Mouse (Mus musculus): ENCODE measurements around the gene Spaca3. TPM values are rescaled to one million over a fixed set of nuclear protein-coding genes. Genes with fewer than 3 reads are reported as not detected.

The Spaca3 gene
- polyA plus RNA-seq, 1 experiment from 2014 or later: not detected

DNA sequence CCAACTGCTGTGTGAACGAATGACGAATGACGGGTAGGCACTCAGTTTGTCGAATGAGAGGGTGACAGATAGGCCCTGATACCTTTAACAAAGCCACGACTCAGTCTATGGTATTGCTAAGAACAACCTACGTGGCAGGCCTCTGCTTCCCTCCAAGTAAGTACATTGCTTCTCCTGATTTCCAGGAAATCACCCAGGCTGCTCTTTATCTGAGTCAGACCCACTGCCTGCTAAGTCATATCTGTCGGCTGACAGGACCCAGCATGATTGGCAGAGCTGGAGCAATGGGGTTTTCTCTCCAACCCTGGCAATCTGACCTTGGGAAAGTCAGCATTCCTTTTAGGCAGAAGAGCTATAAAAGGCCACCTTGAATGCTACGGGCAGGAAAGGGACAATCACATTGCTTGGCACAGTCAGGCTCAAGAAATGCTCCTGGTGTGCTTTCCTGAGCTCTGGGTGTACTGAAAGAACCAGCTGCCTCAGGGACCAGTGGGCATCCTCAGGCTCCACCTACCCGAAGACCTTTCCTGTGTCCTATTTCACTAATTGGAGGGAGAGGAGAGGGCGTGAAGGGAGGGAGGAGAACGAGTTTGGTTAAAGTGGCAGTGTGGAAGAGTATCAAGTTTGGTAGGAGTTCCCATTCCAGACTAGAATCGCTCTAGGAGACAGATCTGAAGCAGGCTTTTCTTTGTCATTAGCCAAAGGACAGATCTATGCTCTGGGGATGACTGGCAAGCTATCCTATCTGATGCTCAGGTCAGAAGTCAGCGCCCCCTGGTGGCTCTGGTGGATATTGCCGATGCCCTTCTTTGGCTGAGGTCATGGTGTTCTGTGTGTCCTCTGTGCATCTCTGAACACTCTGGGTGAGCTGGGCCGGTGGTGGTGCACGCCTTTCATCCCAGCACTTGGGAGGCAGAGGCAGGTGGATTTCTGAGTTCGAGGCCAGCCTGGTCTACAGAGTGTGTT, 14.6 kb downstream of the Spaca3 start:
- H3K9ac ChIP-seq: no peak overlapping the region
- H3K4me1 ChIP-seq: peaks cover 12% of the 10 kb centered on the region
- H3K36me3 ChIP-seq: no peaks in the 10 kb centered on the region
- H3K9me3 ChIP-seq (replicated peaks): no peaks in the 10 kb centered on the region
- H3K4me2 ChIP-seq: no peak overlapping the region
- H3K27me3 ChIP-seq: no peaks in the 10 kb centered on the region
- no peak; the same call in 1 of the 2 replicates for ATAC-seq (replicated peaks; ENCODE audit: low FRiP score)
- H3K27ac ChIP-seq: no peak overlapping the region
- no peak overlapping the region for H3K4me3 ChIP-seq (replicated peaks)
- 63% methylated on average over 17 of the region's 17 CpGs for WGBS

DNA sequence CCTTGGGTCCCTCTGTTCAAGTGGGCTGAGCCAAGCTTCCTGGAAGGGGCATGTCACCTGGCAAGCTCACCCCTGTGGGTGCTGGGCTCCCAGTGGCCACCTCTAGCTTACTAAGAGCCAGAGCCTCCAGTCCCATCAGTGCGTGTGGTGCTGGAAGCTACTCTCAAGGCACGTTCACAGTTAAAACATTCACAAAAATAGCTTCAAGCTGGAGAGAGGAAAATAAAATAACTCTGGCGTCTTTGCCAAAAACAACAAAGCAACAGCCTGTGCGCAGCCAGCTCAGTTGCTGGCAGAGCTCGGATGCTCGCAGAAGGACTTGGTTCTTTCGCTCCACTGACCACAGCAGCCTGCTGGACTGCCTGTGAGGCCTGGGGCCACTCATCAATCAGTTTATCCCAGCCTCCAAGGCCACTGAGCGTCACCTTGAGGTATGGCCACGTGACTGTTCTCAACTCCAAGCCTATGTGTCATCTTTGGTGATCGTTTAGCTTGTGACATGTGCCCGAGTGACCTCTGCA, 19.0 kb downstream of the Spaca3 start:
- Histone ChIP-seq H3K4me2 (0 out of 2 replicates have a peak overlapping the region, but pooled peaks have one; percentile 26), H3K27ac (peak overlapping the region; percentile 66), H3K4me1 (peaks cover 12% of the 10 kb centered on the region), H3K4me3 (replicated peaks) (no peak overlapping the region), H3K9me3 (replicated peaks) (no peaks in the 10 kb centered on the region), H3K9ac (no peak overlapping the region), H3K36me3 (no peaks in the 10 kb centered on the region), H3K27me3 (no peaks in the 10 kb centered on the region)
- peak; percentile 89 for ATAC-seq (replicated peaks; ENCODE audit: low FRiP score)
- 13% methylated on average over 11 of the region's 11 CpGs for WGBS

DNA sequence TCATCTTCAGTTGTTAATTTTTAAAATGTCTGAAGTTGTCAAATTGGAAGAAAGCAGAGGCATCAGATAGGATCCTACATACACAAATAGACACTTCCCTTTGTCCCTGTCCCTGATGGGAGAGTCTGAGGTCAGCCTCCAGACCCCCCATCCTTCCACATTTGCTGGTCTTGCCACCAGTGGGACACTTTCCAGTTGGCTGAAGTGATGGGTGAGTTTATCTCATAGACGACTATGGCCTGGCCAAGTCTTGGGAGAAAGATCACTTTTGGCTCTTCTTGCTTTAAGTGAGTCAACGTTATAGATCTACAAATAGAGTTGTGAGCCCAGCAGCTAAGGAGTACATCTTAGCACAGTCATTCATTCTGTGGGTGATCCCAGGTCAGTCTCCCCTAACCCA, 19.9 kb downstream of the Spaca3 start:
- Histone ChIP-seq H3K27me3 (no peaks in the 10 kb centered on the region), H3K9ac (no peak overlapping the region), H3K36me3 (no peaks in the 10 kb centered on the region), H3K9me3 (replicated peaks) (no peaks in the 10 kb centered on the region), H3K27ac (no peak overlapping the region; the same call in 1 of the 2 replicates), H3K4me3 (replicated peaks) (no peak overlapping the region), H3K4me1 (peaks cover 12% of the 10 kb centered on the region), H3K4me2 (no peak overlapping the region)
- 76% methylated on average over 2 of the region's 2 CpGs for WGBS
- ATAC-seq (replicated peaks; ENCODE audit: low FRiP score): no peak

GRCm38 (mm10) chr11:80882229-80882810, 24.2 kb downstream of the Spaca3 start:
- Histone ChIP-seq H3K9me3 (replicated peaks) (no peaks in the 10 kb centered on the region), H3K9ac (no peak overlapping the region), H3K4me2 (no peak overlapping the region), H3K27me3 (no peaks in the 10 kb centered on the region), H3K36me3 (no peaks in the 10 kb centered on the region), H3K27ac (no peak overlapping the region), H3K4me3 (replicated peaks) (no peak overlapping the region), H3K4me1 (peaks cover 3% of the 10 kb centered on the region)
- no peak for ATAC-seq (replicated peaks; ENCODE audit: low FRiP score)
- 87% methylated on average over 7 of the region's 7 CpGs for WGBS

GRCm38 (mm10) chr11:80884521-80885231, 26.5 kb downstream of the Spaca3 start:
- Histone ChIP-seq H3K27me3 (no peaks in the 10 kb centered on the region), H3K4me1 (no peaks in the 10 kb centered on the region)

GRCm38 (mm10) chr11:80886365-80886764, 28.2 kb downstream of the Spaca3 start:
- ATAC-seq (replicated peaks; ENCODE audit: low FRiP score): no peak
- no peaks in the 10 kb centered on the region for H3K36me3 ChIP-seq
- H3K4me1 ChIP-seq: no peaks in the 10 kb centered on the region
- WGBS: 75% methylated on average over 7 of the region's 7 CpGs
- no peak overlapping the region for H3K4me3 ChIP-seq (replicated peaks)
- H3K9ac ChIP-seq: no peak overlapping the region
- no peak overlapping the region for H3K4me2 ChIP-seq
- no peaks in the 10 kb centered on the region for H3K9me3 ChIP-seq (replicated peaks)
- H3K27ac ChIP-seq: no peak overlapping the region
- H3K27me3 ChIP-seq: peaks cover 4% of the 10 kb centered on the region; the same call in 1 of the 2 replicates

More at GRCm38 (mm10) chr11:80884521-80885231, 26.5 kb downstream of the Spaca3 start:
- H3K9me3 ChIP-seq (replicated peaks): no peaks in the 10 kb centered on the region
- no peak overlapping the region for H3K4me2 ChIP-seq
- H3K27ac ChIP-seq: no peak overlapping the region
- no peak overlapping the region for H3K9ac ChIP-seq
- 75% methylated on average over 6 of the region's 6 CpGs for WGBS
- ATAC-seq (replicated peaks; ENCODE audit: low FRiP score): no peak
- no peak overlapping the region for H3K4me3 ChIP-seq (replicated peaks)
- no peaks in the 10 kb centered on the region for H3K36me3 ChIP-seq

DNA sequence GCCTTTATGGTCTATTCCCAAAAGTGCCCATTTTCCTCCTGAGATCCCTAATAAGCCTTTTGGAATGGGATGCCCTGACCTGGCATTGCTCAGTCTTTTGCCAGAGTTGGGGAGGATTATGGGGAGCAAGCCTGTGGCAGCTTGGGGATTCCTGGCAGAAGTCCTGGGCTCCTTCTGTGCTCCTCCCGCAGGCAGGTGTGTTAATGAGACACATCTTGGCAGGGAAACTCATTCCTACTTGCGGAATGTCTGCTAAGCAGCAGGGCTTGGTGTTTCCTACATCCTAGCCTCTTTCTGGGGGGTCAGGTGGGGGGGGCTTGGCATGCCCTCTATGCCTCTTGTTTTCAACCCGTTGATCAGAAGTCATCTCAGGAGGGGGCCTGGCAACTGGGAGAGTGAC, 28.9 kb downstream of the Spaca3 start:
- Histone ChIP-seq H3K27me3 (peaks cover 4% of the 10 kb centered on the region; the same call in 1 of the 2 replicates), H3K27ac (no peak overlapping the region), H3K4me3 (replicated peaks) (no peak overlapping the region), H3K4me1 (no peaks in the 10 kb centered on the region), H3K4me2 (no peak overlapping the region), H3K36me3 (no peaks in the 10 kb centered on the region), H3K9ac (no peak overlapping the region), H3K9me3 (replicated peaks) (no peaks in the 10 kb centered on the region)
- WGBS: 70% methylated on average over 3 of the region's 3 CpGs
- ATAC-seq (replicated peaks; ENCODE audit: low FRiP score): no peak

GRCm38 (mm10) chr11:80889336-80890063, 31.3 kb downstream of the Spaca3 start:
- Histone ChIP-seq H3K4me1 (no peaks in the 10 kb centered on the region), H3K27me3 (peaks cover 4% of the 10 kb centered on the region; the same call in 1 of the 2 replicates), H3K4me2 (no peak overlapping the region), H3K9ac (no peak overlapping the region), H3K27ac (no peak overlapping the region), H3K4me3 (replicated peaks) (no peak overlapping the region), H3K9me3 (replicated peaks) (no peaks in the 10 kb centered on the region), H3K36me3 (no peaks in the 10 kb centered on the region)
- WGBS: 24% methylated on average over 7 of the region's 7 CpGs
- no peak for ATAC-seq (replicated peaks; ENCODE audit: low FRiP score)

- Histone ChIP-seq H3K4me2 (no peak overlapping the region), H3K4me3 (replicated peaks) (no peak overlapping the region), H3K9me3 (replicated peaks) (no peaks in the 10 kb centered on the region), H3K36me3 (no peaks in the 10 kb centered on the region), H3K27ac (no peak overlapping the region), H3K4me1 (no peaks in the 10 kb centered on the region), H3K9ac (no peak overlapping the region), H3K27me3 (peaks cover 4% of the 10 kb centered on the region; the same call in 1 of the 2 replicates)
- ATAC-seq (replicated peaks; ENCODE audit: low FRiP score): no peak
- 89% methylated on average over 3 of the region's 3 CpGs for WGBS
Measured at GRCm38 (mm10) chr11:80895853-80896252, 37.7 kb downstream of the Spaca3 start.

DNA sequence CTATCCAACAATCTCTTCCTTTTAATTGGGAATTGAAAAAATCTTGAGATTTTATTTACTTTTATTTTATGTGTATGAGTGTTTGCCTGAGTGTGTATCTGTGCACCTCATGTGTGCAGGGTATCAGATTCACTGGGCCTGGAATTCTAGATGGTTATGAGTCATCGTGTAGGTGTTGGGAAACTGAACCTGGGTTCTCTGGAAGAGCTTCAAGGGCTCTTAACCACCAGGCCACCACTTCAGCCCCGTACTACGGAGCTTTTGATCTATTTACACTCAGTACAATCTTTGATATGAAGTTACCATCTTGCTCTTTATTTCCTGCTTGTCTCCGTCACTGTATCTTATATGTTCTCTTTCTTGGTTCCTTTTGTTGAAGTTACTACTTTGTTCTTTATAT, 42.4 kb downstream of the Spaca3 start:
- Histone ChIP-seq H3K9me3 (replicated peaks) (no peaks in the 10 kb centered on the region), H3K36me3 (no peaks in the 10 kb centered on the region), H3K4me2 (no peak overlapping the region), H3K27me3 (no peaks in the 10 kb centered on the region), H3K4me1 (peaks cover 11% of the 10 kb centered on the region), H3K9ac (no peak overlapping the region), H3K4me3 (replicated peaks) (no peak overlapping the region), H3K27ac (no peak overlapping the region)
- ATAC-seq (replicated peaks; ENCODE audit: low FRiP score): no peak
- WGBS: 79% methylated on average over 4 of the region's 4 CpGs

DNA sequence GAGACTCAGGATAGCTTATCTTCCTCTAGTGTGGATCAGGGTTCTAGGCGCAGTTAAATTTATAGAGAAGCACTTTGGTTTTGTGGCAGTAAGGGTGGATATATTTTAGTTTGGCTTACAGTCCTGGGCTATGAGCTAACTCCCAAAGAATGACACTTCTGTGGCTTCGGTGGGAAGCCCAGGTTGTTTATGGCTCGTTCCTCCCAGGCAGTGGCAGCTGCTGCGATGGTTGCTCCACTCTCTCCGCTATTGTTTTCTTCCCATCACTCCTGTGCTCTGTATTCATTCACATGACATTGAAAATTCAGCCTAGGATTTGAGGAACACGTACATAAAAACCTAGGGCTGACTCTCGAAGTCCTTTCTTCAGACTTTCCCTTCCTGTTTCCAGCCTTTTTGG, 44.5 kb downstream of the Spaca3 start:
- Histone ChIP-seq H3K27ac (no peak overlapping the region), H3K36me3 (no peaks in the 10 kb centered on the region), H3K4me2 (0 out of 2 replicates have a peak overlapping the region, but pooled peaks have one; percentile 4), H3K9ac (no peak overlapping the region), H3K4me1 (peaks cover 11% of the 10 kb centered on the region), H3K4me3 (replicated peaks) (no peak overlapping the region), H3K27me3 (no peaks in the 10 kb centered on the region), H3K9me3 (replicated peaks) (no peaks in the 10 kb centered on the region)
- 27% methylated on average over 7 of the region's 7 CpGs for WGBS
- no peak for ATAC-seq (replicated peaks; ENCODE audit: low FRiP score)

Measured in kidney, embryonic 15.5 days (tissue).